Comparison of ENCODE assay signal across 8 mouse cellular contexts in the genomic region with DNA sequence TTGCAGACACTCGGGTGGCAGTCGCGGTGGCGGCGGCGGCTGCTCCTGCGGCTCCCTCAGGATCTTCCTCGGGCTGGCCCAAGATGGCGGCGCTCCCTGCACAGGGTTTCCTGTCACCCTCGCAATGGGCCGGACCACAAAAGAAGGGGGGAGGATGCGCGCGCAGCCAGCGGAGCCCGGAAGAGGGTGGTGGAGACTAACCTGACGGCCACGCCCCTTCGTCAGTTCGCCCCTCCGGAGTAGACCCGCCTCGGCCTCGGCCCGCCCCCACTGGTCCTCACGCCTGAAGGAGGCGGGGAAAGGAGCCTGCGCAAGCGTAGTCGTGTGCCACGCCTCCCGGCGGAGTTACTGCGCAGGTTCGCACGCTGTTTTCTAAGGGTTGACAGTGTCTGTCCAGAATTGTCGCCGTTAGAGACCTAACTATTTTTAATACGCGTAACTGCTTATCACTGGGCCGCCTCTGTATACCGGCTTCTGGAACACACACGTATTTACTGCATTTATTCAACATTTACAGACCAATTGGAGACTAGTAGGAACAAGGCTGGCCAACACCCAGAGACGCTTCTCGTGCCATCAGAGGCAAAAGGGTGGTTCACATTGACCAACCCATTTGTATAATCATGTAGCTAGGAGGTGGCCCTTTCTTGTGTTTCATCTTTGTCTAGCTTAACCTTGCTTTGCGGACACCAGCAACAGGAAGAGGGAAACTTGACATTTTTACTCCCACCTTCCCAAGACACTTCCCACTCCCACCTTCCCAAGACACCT. TPM values are rescaled to one million over a fixed set of nuclear protein-coding genes. Genes with fewer than 3 reads are reported as not detected.
DNase-seq lines count a peak whose midpoint lies in the region; ATAC-seq lines count a peak whose summit lies in the region.

A gene (minus strand): TSS at position 223 of the 771 bp plus-strand sequence.

- 2% methylated on average over 46 of the region's 47 CpGs for WGBS in hindbrain, embryonic 15.5 days

- H3K36me3 ChIP-seq in hindbrain, embryonic 15.5 days = no peaks in the 10 kb centered on the region

- peak within 1 kb of the TSS; percentile 82 for H3K4me2 ChIP-seq in hindbrain, embryonic 15.5 days

- peaks cover 30% of the 10 kb centered on the region for H3K4me1 ChIP-seq in hindbrain, embryonic 15.5 days (replicated peaks)

- DNase-seq in T-cell, adult 2 months (ENCODE audit: low spot score) = peak; percentile 100
- DNase-seq in cerebellum, postnatal 36 days = peak; percentile 100
- DNase-seq in frontal cortex, postnatal 36 days (ENCODE audit: low spot score in 2 of 2) = peak; percentile 98 to 99
- DNase-seq in left cerebral cortex, adult 11 months (ENCODE audit: low spot score) = peak; percentile 97
- peak; percentile 100 for DNase-seq in lung, postnatal 4 days
- DNase-seq in retina, postnatal 7 days (ENCODE audit: low read depth, low spot score) = peak; percentile 99
- peak; percentile 98 for DNase-seq in urinary bladder, adult 2 months (ENCODE audit: low spot score)

- H3K27ac ChIP-seq in hindbrain, embryonic 15.5 days (replicated peaks) = peak within 1 kb of the TSS; percentile 97

- ATAC-seq in hindbrain, embryonic 15.5 days (ENCODE audit: low FRiP score, low read depth) = peak; percentile 99

- no peaks in the 10 kb centered on the region for H3K9me3 ChIP-seq in hindbrain, embryonic 15.5 days

- peak within 1 kb of the TSS; percentile 92 for H3K9ac ChIP-seq in hindbrain, embryonic 15.5 days

- H3K4me3 ChIP-seq in hindbrain, embryonic 15.5 days = peak within 1 kb of the TSS; percentile 80

- H3K27me3 ChIP-seq in hindbrain, embryonic 15.5 days = no peaks in the 10 kb centered on the region

RNA-seq across cellular contexts. Expression of the gene that starts here (rescaled TPM):
- polyA plus RNA-seq in hindbrain, embryonic 15.5 days (2015; fragmentation: Nextera tagmentation; extraction: Ambion mirVana) = 407 and 436 TPM in 2 replicates
- polyA plus RNA-seq in urinary bladder, adult 2 months (2012; rRNA removed) = 132 and 145 TPM in 2 replicates

Comparison
In these comparisons a context has a peak if more than half of its experiments do, and no peak if none do; other contexts are left out.
1. Peak in every context shown above with its lines: DNase-seq, ATAC-seq, H3K4me3 ChIP-seq and H3K27ac ChIP-seq.